Mouse (Mus musculus): ENCODE measurements around the gene Kif1b. TPM values are rescaled to one million over a fixed set of nuclear protein-coding genes. Genes with fewer than 3 reads are reported as not detected.

Gene Kif1b
- polyA plus RNA-seq, 1 experiment from 2014 or later = 38.9 TPM

GRCm38 (mm10) chr4:149273128-149273527 lies 34.4 kb downstream of the Kif1b start:
- H3K27me3 ChIP-seq (ENCODE audit: insufficient read depth, low read length) = no peaks in the 10 kb centered on the region
- H3K27ac ChIP-seq (ENCODE audit: low read depth) = no peak overlapping the region
- H3K9ac ChIP-seq = no peak overlapping the region
- peaks cover 61% of the 10 kb centered on the region for H3K36me3 ChIP-seq (ENCODE audit: insufficient read depth)
- no peak for ATAC-seq (ENCODE audit: insufficient read depth)
- WGBS = 98% methylated on average over 1 of the region's 1 CpGs
- peak; percentile 49 for TF ChIP-seq CTCF (IDR thresholded peaks at IDR 0.05; ENCODE audit: low read depth)
- no peak overlapping the region for H3K4me2 ChIP-seq
- no peaks in the 10 kb centered on the region; the same call in 1 of the 2 replicates for H3K9me3 ChIP-seq (ENCODE audit: low read depth, low read length)
- DNase-seq = peak; percentile 70
- H3K4me3 ChIP-seq (ENCODE audit: low read depth, low read length) = no peak overlapping the region
- H3K4me1 ChIP-seq (ENCODE audit: insufficient read depth) = no peaks in the 10 kb centered on the region

GRCm38 (mm10) chr4:149270541-149270940 lies 37.0 kb downstream of the Kif1b start:
- 92% methylated on average over 6 of the region's 6 CpGs for WGBS
- peaks cover 74% of the 10 kb centered on the region for H3K36me3 ChIP-seq (ENCODE audit: insufficient read depth)
- ATAC-seq (ENCODE audit: insufficient read depth) = no peak

GRCm38 (mm10) chr4:149269026-149269425 lies 38.5 kb downstream of the Kif1b start:
- Histone ChIP-seq H3K4me3 (ENCODE audit: low read depth, low read length) (no peak overlapping the region), H3K27ac (ENCODE audit: low read depth) (no peak overlapping the region), H3K9me3 (ENCODE audit: low read depth, low read length) (no peaks in the 10 kb centered on the region; the same call in 1 of the 2 replicates), H3K27me3 (ENCODE audit: insufficient read depth, low read length) (no peaks in the 10 kb centered on the region), H3K36me3 (ENCODE audit: insufficient read depth) (peaks cover 65% of the 10 kb centered on the region), H3K9ac (no peak overlapping the region), H3K4me2 (no peak overlapping the region), H3K4me1 (ENCODE audit: insufficient read depth) (no peaks in the 10 kb centered on the region)
- TF ChIP-seq CTCF (IDR thresholded peaks at IDR 0.05; ENCODE audit: low read depth) = no peak
- WGBS = 84% methylated on average over 4 of the region's 4 CpGs
- DNase-seq = no peak
- ATAC-seq (ENCODE audit: insufficient read depth) = no peak

More at GRCm38 (mm10) chr4:149270541-149270940, 37.0 kb downstream of the Kif1b start:
- Histone ChIP-seq H3K4me3 (ENCODE audit: low read depth, low read length) (no peak overlapping the region), H3K9ac (no peak overlapping the region), H3K27ac (ENCODE audit: low read depth) (no peak overlapping the region), H3K4me2 (no peak overlapping the region), H3K9me3 (ENCODE audit: low read depth, low read length) (no peaks in the 10 kb centered on the region; the same call in 1 of the 2 replicates), H3K27me3 (ENCODE audit: insufficient read depth, low read length) (no peaks in the 10 kb centered on the region), H3K4me1 (ENCODE audit: insufficient read depth) (no peaks in the 10 kb centered on the region)
- no peak for DNase-seq
- no peak for TF ChIP-seq CTCF (IDR thresholded peaks at IDR 0.05; ENCODE audit: low read depth)

GRCm38 (mm10) chr4:149264895-149265294 lies 42.6 kb downstream of the Kif1b start:
- TF ChIP-seq CTCF (IDR thresholded peaks at IDR 0.05; ENCODE audit: low read depth) = no peak
- Histone ChIP-seq H3K36me3 (ENCODE audit: insufficient read depth) (peaks cover 63% of the 10 kb centered on the region), H3K27me3 (ENCODE audit: insufficient read depth, low read length) (no peaks in the 10 kb centered on the region), H3K4me3 (ENCODE audit: low read depth, low read length) (no peak overlapping the region), H3K27ac (ENCODE audit: low read depth) (no peak overlapping the region), H3K4me1 (ENCODE audit: insufficient read depth) (no peaks in the 10 kb centered on the region), H3K9ac (no peak overlapping the region), H3K4me2 (no peak overlapping the region), H3K9me3 (ENCODE audit: low read depth, low read length) (no peaks in the 10 kb centered on the region)
- DNase-seq (no peak), ATAC-seq (ENCODE audit: insufficient read depth) (no peak)
- 91% methylated on average over 2 of the region's 2 CpGs for WGBS

GRCm38 (mm10) chr4:149263218-149263617 lies 44.3 kb downstream of the Kif1b start:
- WGBS = 89% methylated on average over 9 of the region's 9 CpGs

GRCm38 (mm10) chr4:149261466-149261865 lies 46.0 kb downstream of the Kif1b start:
- Histone ChIP-seq H3K4me3 (ENCODE audit: low read depth, low read length) (no peak overlapping the region), H3K27me3 (ENCODE audit: insufficient read depth, low read length) (no peaks in the 10 kb centered on the region), H3K36me3 (ENCODE audit: insufficient read depth) (peaks cover 65% of the 10 kb centered on the region), H3K9ac (no peak overlapping the region), H3K4me1 (ENCODE audit: insufficient read depth) (no peaks in the 10 kb centered on the region), H3K9me3 (ENCODE audit: low read depth, low read length) (no peaks in the 10 kb centered on the region), H3K4me2 (no peak overlapping the region), H3K27ac (ENCODE audit: low read depth) (no peak overlapping the region)
- DNase-seq (no peak), ATAC-seq (ENCODE audit: insufficient read depth) (no peak)
- TF ChIP-seq CTCF (IDR thresholded peaks at IDR 0.05; ENCODE audit: low read depth) = no peak
- WGBS = 60% methylated on average over 3 of the region's 3 CpGs

More at GRCm38 (mm10) chr4:149263218-149263617, 44.3 kb downstream of the Kif1b start:
- no peaks in the 10 kb centered on the region for H3K27me3 ChIP-seq (ENCODE audit: insufficient read depth, low read length)
- peaks cover 63% of the 10 kb centered on the region for H3K36me3 ChIP-seq (ENCODE audit: insufficient read depth)
- H3K27ac ChIP-seq (ENCODE audit: low read depth) = no peak overlapping the region
- DNase-seq = no peak
- no peak overlapping the region for H3K4me2 ChIP-seq
- no peaks in the 10 kb centered on the region for H3K4me1 ChIP-seq (ENCODE audit: insufficient read depth)
- H3K9ac ChIP-seq = no peak overlapping the region
- H3K9me3 ChIP-seq (ENCODE audit: low read depth, low read length) = no peaks in the 10 kb centered on the region
- ATAC-seq (ENCODE audit: insufficient read depth) = no peak
- H3K4me3 ChIP-seq (ENCODE audit: low read depth, low read length) = no peak overlapping the region
- TF ChIP-seq CTCF (IDR thresholded peaks at IDR 0.05; ENCODE audit: low read depth) = no peak

GRCm38 (mm10) chr4:149260911-149261310 lies 46.6 kb downstream of the Kif1b start:
- no peak overlapping the region for H3K4me2 ChIP-seq
- H3K9me3 ChIP-seq (ENCODE audit: low read depth, low read length) = no peaks in the 10 kb centered on the region
- no peak overlapping the region for H3K4me3 ChIP-seq (ENCODE audit: low read depth, low read length)
- TF ChIP-seq CTCF (IDR thresholded peaks at IDR 0.05; ENCODE audit: low read depth) = no peak
- H3K9ac ChIP-seq = no peak overlapping the region
- no peak for DNase-seq
- no peaks in the 10 kb centered on the region for H3K27me3 ChIP-seq (ENCODE audit: insufficient read depth, low read length)
- 83% methylated on average over 3 of the region's 3 CpGs for WGBS
- no peak for ATAC-seq (ENCODE audit: insufficient read depth)
- no peak overlapping the region for H3K27ac ChIP-seq (ENCODE audit: low read depth)
- H3K4me1 ChIP-seq (ENCODE audit: insufficient read depth) = no peaks in the 10 kb centered on the region
- H3K36me3 ChIP-seq (ENCODE audit: insufficient read depth) = peaks cover 62% of the 10 kb centered on the region

All from lung, embryonic 14.5 days (tissue).